Mouse (Mus musculus): ENCODE results near the gene Mfsd11.
"Not testable (repeated sequence)": the region's sequence is repeated elsewhere in the genome, so short reads cannot be mapped to it uniquely, and the experiment has no call there.

Mfsd11 gene

GRCm38 (mm10) chr11:116821057-116821940 is 30.9 kb upstream of the Mfsd11 start:
- DNase-seq: no peak

- DNase-seq: no peak
Measured at GRCm38 (mm10) chr11:116822215-116822614, 30.0 kb upstream of the Mfsd11 start.

GRCm38 (mm10) chr11:116822626-116823025 is 29.6 kb upstream of the Mfsd11 start:
- no peak for DNase-seq

DNA sequence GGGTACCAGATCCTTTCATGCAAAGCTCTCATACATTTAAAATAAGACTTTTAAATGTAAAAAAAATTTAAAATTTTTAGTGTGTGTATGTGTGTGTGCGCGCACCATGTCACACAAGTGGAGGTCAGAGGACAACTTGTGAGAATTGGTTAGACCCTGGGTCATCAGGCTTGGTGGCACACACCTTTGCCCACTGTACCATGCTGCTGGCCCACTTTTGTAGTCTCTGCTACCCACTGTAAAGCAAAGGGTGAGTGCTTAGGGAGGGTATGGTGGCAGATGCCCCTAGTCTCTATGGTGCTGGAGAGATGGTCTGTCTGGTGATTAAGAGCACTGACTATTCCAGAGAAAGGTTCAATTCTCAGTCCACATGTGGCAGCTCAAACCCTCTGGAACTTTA is 29.0 kb upstream of the Mfsd11 start:
- no peak for DNase-seq

DNA sequence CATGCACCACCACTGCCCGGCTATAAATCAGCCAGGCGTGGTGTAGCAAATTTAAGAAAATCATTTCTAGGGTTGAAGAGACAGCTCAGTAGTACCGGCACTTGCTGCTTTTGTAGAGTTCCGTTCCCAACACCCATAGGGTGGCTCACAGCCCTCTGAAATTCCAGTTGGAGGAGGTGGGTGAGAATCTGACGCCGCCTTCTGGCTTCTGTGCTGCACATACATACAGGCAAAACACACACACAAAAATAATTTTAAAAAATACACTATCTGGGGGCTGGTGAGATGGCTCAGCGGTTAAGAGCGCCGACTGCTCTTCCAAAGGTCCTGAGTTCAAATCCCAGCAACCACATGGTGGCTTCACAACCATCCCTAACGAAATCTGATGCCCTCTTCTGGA is 28.4 kb upstream of the Mfsd11 start:
- DNase-seq: not testable (repeated sequence)

- DNase-seq: no peak
Measured at GRCm38 (mm10) chr11:116825230-116825629, 27.0 kb upstream of the Mfsd11 start.

- DNase-seq: no peak
Measured at GRCm38 (mm10) chr11:116826550-116827504, 25.4 kb upstream of the Mfsd11 start.

DNA sequence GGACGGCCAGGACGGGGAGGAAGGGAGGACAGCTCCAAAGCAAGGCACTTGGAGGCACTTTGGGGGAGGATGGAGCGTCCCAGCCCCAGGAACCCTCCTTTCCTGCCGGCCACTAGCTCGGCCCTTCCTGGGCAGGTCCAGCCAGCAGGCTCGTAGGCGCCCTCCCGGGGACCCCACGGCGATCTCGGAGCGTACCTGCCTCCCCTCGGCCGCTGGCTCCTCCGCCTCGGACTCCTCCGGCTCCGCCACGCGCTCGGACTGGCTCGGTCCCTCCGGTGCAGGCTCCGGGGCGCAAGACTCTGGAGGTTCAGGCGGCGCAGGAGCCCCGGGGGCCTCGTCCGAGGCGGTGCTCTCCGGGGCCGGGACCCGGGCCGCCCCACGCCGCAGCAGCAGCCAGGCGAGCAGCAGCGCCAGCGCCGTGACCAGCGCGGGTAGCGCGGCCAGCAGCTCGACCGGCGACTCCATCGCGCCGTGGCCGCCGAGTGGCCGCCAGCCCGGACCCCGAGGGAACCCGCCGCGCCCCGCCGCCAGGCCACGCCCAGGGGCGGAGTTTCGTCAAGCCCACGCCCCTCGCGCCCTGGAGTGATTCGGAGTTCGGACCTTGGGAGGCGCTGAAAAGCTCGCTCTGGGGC is 24.6 kb upstream of the Mfsd11 start, which contains the start of gene Mxra7:
TSS of gene Mxra7 (minus strand) at position 513 of the 632 bp plus-strand sequence.
- DNase-seq: peak; percentile 51 to 63

DNA sequence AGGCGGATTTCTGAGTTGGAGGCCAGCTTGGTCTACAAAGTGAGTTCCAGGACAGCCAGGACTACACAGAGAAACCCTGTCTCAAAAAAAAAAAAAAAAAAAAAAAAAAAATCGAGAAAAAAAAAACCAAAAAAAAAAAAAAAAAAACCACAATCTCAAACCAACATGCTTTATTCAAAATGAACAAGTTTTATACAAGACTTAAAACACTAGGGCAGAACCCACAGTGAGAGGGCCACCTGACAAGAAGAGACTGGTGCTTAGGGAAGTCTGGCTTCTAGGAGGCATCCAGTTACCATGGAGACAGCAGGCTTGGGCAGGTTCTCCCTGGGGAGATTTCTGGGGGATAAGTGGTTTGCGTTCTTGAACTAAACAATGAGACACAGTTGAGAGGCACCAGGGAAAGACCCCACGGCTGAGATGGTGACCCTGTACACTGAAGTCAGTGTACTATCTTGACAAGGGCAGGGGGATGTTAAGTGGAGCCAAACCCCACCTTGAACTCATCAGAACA is 20.0 kb upstream of the Mfsd11 start:
- DNase-seq: no peak

DNA sequence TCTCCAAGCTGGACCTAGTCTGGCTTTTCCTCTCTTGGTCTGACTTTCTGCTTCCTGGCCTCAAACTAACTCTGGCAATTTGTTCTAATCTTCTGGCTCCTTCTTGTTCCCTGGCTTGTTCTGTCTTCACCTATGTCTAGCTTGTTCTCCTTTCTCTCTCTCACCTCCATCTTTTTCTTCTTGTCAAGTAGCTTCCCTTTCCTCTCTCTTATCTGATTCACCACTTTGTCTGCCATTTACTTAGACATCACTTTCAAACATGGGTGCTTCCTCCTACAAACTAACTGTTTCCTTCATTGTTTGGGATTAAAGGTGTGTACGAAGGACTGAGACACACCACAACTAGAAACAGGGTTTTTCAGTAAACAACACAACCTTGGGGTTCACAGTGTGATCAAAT is 17.3 kb upstream of the Mfsd11 start:
- DNase-seq: no peak

- no peak for DNase-seq
Measured at GRCm38 (mm10) chr11:116836283-116836682, 16.0 kb upstream of the Mfsd11 start.

GRCm38 (mm10) chr11:116837441-116837840 is 14.8 kb upstream of the Mfsd11 start:
- no peak for DNase-seq

GRCm38 (mm10) chr11:116838936-116839335 is 13.3 kb upstream of the Mfsd11 start:
- DNase-seq: no peak

DNA sequence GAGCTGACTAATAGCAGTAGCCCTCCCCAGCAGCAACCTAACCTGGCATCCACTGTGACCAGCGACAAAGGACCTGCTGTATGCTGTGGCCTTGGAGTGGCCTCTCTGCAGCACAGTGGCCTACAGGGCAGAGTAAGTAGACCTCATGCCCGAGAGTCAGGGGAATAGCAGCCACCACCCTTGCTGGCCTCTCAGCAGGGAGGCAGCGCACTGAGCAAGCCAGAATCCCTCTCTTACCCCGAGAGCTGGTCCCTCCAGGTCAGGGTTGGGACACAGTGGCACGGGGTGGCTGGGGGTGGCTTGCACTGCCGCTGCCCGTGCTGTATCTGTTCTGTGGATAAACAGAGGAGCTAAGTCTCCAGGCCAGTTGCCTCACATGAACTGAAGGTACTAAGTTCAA is 12.6 kb upstream of the Mfsd11 start:
- no peak for DNase-seq

GRCm38 (mm10) chr11:116840748-116841147 is 11.5 kb upstream of the Mfsd11 start:
- DNase-seq: no peak

- DNase-seq: peak; percentile 65 to 71
Measured at GRCm38 (mm10) chr11:116842531-116843260, 9.5 kb upstream of the Mfsd11 start.

DNA sequence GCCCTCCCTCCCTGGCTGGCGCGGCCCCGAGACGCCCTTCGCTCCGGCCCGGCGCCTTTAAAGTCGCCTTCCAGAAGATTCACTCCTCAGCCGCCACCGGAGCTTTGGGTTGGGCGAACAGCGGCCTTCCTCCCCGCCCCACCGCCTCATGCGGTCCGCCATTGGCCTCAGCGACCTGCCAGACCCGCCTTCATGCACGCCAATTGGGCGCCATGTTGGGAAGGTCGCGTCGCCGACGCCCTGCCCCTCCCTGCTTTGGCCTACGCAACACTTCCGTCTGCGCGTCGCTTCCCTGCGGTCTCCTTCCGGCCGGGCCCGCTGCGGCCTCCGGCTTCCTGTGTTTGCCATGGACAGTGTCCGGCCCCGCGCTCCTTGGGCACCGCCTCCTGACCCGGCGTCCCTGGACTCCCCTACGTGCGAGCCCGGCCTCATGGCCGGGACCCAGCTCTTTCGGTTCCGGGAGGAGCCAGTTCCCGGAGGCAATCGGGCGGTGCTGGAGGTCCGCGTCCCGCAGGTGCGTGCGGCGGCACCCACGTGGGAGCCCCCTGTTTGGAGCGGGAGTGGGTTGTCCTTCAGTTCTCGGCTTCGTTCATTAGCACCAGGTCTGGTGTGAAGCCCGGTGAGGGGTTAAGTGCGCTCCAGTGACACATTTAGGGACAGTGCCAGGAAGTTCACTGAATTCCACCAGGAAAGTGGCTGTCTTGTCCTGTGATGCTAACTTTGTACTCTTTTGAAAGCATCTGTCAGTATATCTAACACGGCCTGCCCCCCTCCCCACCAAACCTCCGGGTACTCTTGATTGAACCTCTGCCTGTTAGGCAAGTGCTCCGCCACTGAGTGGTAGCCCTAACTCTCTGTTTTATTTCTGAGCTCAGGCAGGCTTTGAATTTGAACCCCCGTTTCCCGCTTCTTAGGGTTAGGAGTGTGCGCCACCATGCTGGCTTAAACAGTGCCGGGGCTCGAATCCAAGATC is 8.7 kb upstream of the Mfsd11 start, which contains the start of the genes Mettl23 and Jmjd6:
TSS of gene Mettl23 (plus strand) at position 18 of the 973 bp plus-strand sequence.
TSS of gene Jmjd6 (minus strand) at position 189 of the 973 bp plus-strand sequence.
- DNase-seq: peak; percentile 89 to 95

DNA sequence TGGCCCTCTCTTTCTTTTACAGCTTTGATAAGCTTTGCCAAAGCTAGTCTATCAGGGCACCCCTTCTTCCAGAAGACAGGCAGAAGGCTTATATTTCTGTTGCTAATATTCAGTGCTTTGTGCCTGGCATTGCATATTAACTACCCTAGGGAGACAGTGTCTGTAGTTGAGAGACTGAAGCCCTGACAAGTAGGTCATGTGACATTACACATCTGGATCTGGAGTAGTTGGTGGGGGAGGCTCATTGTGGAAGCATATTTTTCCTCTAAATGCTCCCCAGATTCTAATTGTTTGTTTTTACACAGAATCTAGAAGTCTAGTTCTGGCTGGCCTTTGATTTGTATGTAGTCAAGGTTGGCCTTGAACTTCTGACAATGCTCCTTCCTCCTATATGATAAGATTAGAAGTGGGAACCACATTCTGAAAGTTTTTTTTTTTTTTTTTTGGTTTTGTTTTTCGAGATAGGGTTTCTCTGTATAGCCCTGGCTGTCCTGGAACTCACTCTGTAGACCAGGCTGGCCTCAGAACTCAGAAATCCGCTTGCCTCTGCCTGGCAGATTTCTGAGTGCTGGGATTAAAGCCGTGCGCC is 5.6 kb upstream of the Mfsd11 start:
- no peak for DNase-seq

- no peak for DNase-seq
Measured at GRCm38 (mm10) chr11:116847187-116848085, 4.8 kb upstream of the Mfsd11 start.

All from spleen, adult 18-20 months (tissue).